Mouse (Mus musculus) heart, embryonic 12.5 days (tissue): Measurements from ENCODE around the gene Myh6. TPM values are rescaled to one million over a fixed set of nuclear protein-coding genes. Genes with fewer than 3 reads are reported as not detected.

ENCODE experiments used
- ATAC-seq: fragments of 200-750 bp; cut with Nextera tagmentation; 2 replicates; pipeline ENCODE4 v1.8.0; 2017; ENCODE audit warnings: moderate TSS enrichment, moderate library complexity; ENCODE audit not compliant: insufficient number of reproducible peaks, low FRiP score
- H3K27ac ChIP-seq: fragments of 300-500 bp; sonication (generic); 2 replicates; pipeline ENCODE4 v1.5.1; 2016; ENCODE audit warnings: mild to moderate bottlenecking, moderate library complexity; ENCODE audit not compliant: poor library complexity, severe bottlenecking
- H3K27me3 ChIP-seq: fragments of 300-500 bp; sonication (generic); replicated peaks from 2 replicates; pipeline ENCODE4 v1.6.1; 2016; ENCODE audit warnings: mild to moderate bottlenecking, moderate library complexity
- H3K36me3 ChIP-seq: fragments of 300-500 bp; sonication (generic); 2 replicates; pipeline ENCODE4 v1.6.1; 2016; ENCODE audit warnings: mild to moderate bottlenecking, moderate library complexity
- H3K4me1 ChIP-seq: fragments of 300-500 bp; sonication (generic); replicated peaks from 2 replicates; pipeline ENCODE4 v1.6.1; 2016; ENCODE audit warnings: mild to moderate bottlenecking
- H3K4me2 ChIP-seq: fragments of 300-500 bp; sonication (generic); 2 replicates; pipeline ENCODE4 v1.6.1; 2016; ENCODE audit warnings: mild to moderate bottlenecking, moderate library complexity
- H3K4me3 ChIP-seq: fragments of 300-500 bp; sonication (generic); 2 replicates; pipeline ENCODE4 v1.5.1; 2016; ENCODE audit warnings: mild to moderate bottlenecking
- H3K9ac ChIP-seq: fragments of 300-500 bp; sonication (generic); 2 replicates; pipeline ENCODE4 v1.6.1; 2016; ENCODE audit warnings: mild to moderate bottlenecking, moderate library complexity
- H3K9me3 ChIP-seq: fragments of 300-500 bp; sonication (generic); replicated peaks from 2 replicates; pipeline ENCODE4 v1.6.1; 2016; ENCODE audit warnings: mild to moderate bottlenecking, moderate library complexity
- WGBS: fragments of 180-500 bp; shearing (Covaris S2); methylation state at CpG from one replicate; pipeline ENCODE4 v1.1.7; 2016; 5-methylcytosine and 5-hydroxymethylcytosine counted together
- polyA plus RNA-seq: library from polyadenylated mRNA; unstranded; fragments of >200 nt; fragmentation: Nextera tagmentation; extraction: Ambion mirVana; gene quantifications from 2 replicates; pipeline ENCODE4 v1.2.1, GENCODE M21; 2016

The Myh6 gene
- polyA plus RNA-seq, 1 experiment from 2014 or later = 2,858 TPM

- H3K27me3 ChIP-seq = peaks cover 8% of the 10 kb centered on the region; the same call in 1 of the 2 replicates
- H3K4me3 ChIP-seq = peak overlapping the region; percentile 92
- no peak overlapping the region for H3K27ac ChIP-seq
- peak overlapping the region; percentile 93 for H3K9ac ChIP-seq
- H3K4me1 ChIP-seq = peaks cover 33% of the 10 kb centered on the region
- peak overlapping the region; percentile 99 for H3K4me2 ChIP-seq
- 16% methylated on average over 10 of the region's 10 CpGs for WGBS
- ATAC-seq = no peak
- H3K9me3 ChIP-seq = no peaks in the 10 kb centered on the region
- H3K36me3 ChIP-seq = peaks cover 25% of the 10 kb centered on the region
Observed at GRCm38 (mm10) chr14:54913343-54913742, 53.4 kb downstream of the Myh6 start.

GRCm38 (mm10) chr14:54912886-54913285, 53.8 kb downstream of the Myh6 start, which contains the start of gene Slc22a17:
Gene Slc22a17 (minus strand): TSS chr14:54913132.
- Histone ChIP-seq H3K9me3 (no peaks in the 10 kb centered on the region), H3K27me3 (peaks cover 8% of the 10 kb centered on the region; the same call in 1 of the 2 replicates), H3K36me3 (peaks cover 27% of the 10 kb centered on the region), H3K4me1 (peaks cover 33% of the 10 kb centered on the region), H3K27ac (peak within 1 kb of the TSS; percentile 74), H3K9ac (peak within 1 kb of the TSS; percentile 93), H3K4me3 (peak within 1 kb of the TSS; percentile 92), H3K4me2 (peak within 1 kb of the TSS; percentile 99)
- under 1% methylated on average over 28 of the region's 28 CpGs for WGBS
- peak; percentile 81 for ATAC-seq

GRCm38 (mm10) chr14:54912109-54912850, 54.4 kb downstream of the Myh6 start:
- Histone ChIP-seq H3K4me1 (peaks cover 33% of the 10 kb centered on the region), H3K4me2 (peak overlapping the region; percentile 99), H3K9me3 (no peaks in the 10 kb centered on the region), H3K4me3 (peak overlapping the region; percentile 92), H3K9ac (peak overlapping the region; percentile 93), H3K27me3 (peaks cover 9% of the 10 kb centered on the region; the same call in 1 of the 2 replicates), H3K36me3 (peaks cover 31% of the 10 kb centered on the region), H3K27ac (peak overlapping the region; percentile 74)
- 3% methylated on average over 59 of the region's 69 CpGs for WGBS
- ATAC-seq = peak; percentile 53

GRCm38 (mm10) chr14:54908682-54909081, 58.0 kb downstream of the Myh6 start:
- Histone ChIP-seq H3K9me3 (no peaks in the 10 kb centered on the region), H3K4me3 (no peak overlapping the region), H3K36me3 (peaks cover 43% of the 10 kb centered on the region), H3K27me3 (0 out of 2 replicates have a peak, but pooled peaks cover 14% of the 10 kb centered on the region), H3K27ac (no peak overlapping the region), H3K9ac (no peak overlapping the region), H3K4me1 (peaks cover 40% of the 10 kb centered on the region), H3K4me2 (no peak overlapping the region)
- ATAC-seq = no peak
- 66% methylated on average over 7 of the region's 7 CpGs for WGBS

GRCm38 (mm10) chr14:54903641-54904040, 63.1 kb downstream of the Myh6 start:
- H3K9me3 ChIP-seq = no peaks in the 10 kb centered on the region
- H3K27me3 ChIP-seq = 0 out of 2 replicates have a peak, but pooled peaks cover 6% of the 10 kb centered on the region
- no peak for ATAC-seq
- H3K4me2 ChIP-seq = no peak overlapping the region
- peaks cover 10% of the 10 kb centered on the region; the same call in 1 of the 2 replicates for H3K4me1 ChIP-seq
- no peak overlapping the region for H3K27ac ChIP-seq
- 88% methylated on average over 4 of the region's 4 CpGs for WGBS
- no peak overlapping the region for H3K4me3 ChIP-seq
- H3K36me3 ChIP-seq = peaks cover 42% of the 10 kb centered on the region
- H3K9ac ChIP-seq = no peak overlapping the region

- Histone ChIP-seq H3K4me3 (no peak overlapping the region), H3K36me3 (peaks cover 43% of the 10 kb centered on the region), H3K27me3 (no peaks in the 10 kb centered on the region), H3K9me3 (no peaks in the 10 kb centered on the region), H3K4me1 (peaks cover 26% of the 10 kb centered on the region), H3K4me2 (no peak overlapping the region), H3K27ac (no peak overlapping the region), H3K9ac (no peak overlapping the region)
- WGBS = 0% methylated on average over 3 of the region's 3 CpGs
- no peak; the same call in 1 of the 2 replicates for ATAC-seq
Observed at GRCm38 (mm10) chr14:54900383-54900782, 66.3 kb downstream of the Myh6 start.

- peak overlapping the region; percentile 56 for H3K27ac ChIP-seq
- ATAC-seq = no peak
- WGBS = 32% methylated on average over 2 of the region's 2 CpGs
Observed at GRCm38 (mm10) chr14:54897445-54897844, 69.3 kb downstream of the Myh6 start.

GRCm38 (mm10) chr14:54894296-54895151, 72.2 kb downstream of the Myh6 start:
- Histone ChIP-seq H3K27ac (peak overlapping the region; percentile 97), H3K9ac (peak overlapping the region; percentile 100), H3K4me3 (peak overlapping the region; percentile 96), H3K4me2 (peak overlapping the region; percentile 72), H3K36me3 (peaks cover 35% of the 10 kb centered on the region), H3K9me3 (no peaks in the 10 kb centered on the region), H3K4me1 (peaks cover 22% of the 10 kb centered on the region), H3K27me3 (no peaks in the 10 kb centered on the region)
- under 1% methylated on average over 44 of the region's 54 CpGs for WGBS
- ATAC-seq = peak; percentile 79

More at GRCm38 (mm10) chr14:54897445-54897844, 69.3 kb downstream of the Myh6 start:
- Histone ChIP-seq H3K4me1 (peaks cover 22% of the 10 kb centered on the region), H3K27me3 (no peaks in the 10 kb centered on the region), H3K4me3 (no peak overlapping the region), H3K9ac (peak overlapping the region; percentile 59; the same call in 1 of the 2 replicates), H3K36me3 (peaks cover 35% of the 10 kb centered on the region), H3K9me3 (no peaks in the 10 kb centered on the region), H3K4me2 (no peak overlapping the region)

- WGBS = under 1% methylated on average over 38 of the region's 38 CpGs
Observed at GRCm38 (mm10) chr14:54893651-54894181, 73.0 kb downstream of the Myh6 start.

GRCm38 (mm10) chr14:54892200-54892599, 74.5 kb downstream of the Myh6 start, which contains the start of gene Pabpn1:
Gene Pabpn1 (plus strand): TSS chr14:54892500.
- ATAC-seq = no peak
- Histone ChIP-seq H3K4me3 (peak within 1 kb of the TSS; percentile 96), H3K27me3 (no peaks in the 10 kb centered on the region), H3K4me1 (peaks cover 16% of the 10 kb centered on the region), H3K9me3 (no peaks in the 10 kb centered on the region), H3K9ac (0 out of 2 replicates have a peak within 1 kb of the TSS, but pooled peaks have one; percentile 55), H3K4me2 (peak within 1 kb of the TSS; percentile 63), H3K27ac (peak within 1 kb of the TSS; percentile 79), H3K36me3 (peaks cover 25% of the 10 kb centered on the region)
- 89% methylated on average over 3 of the region's 3 CpGs for WGBS

More at GRCm38 (mm10) chr14:54893651-54894181, 73.0 kb downstream of the Myh6 start:
- peak; percentile 97 for ATAC-seq
- Histone ChIP-seq H3K4me3 (peak overlapping the region; percentile 96), H3K27ac (peak overlapping the region; percentile 97), H3K4me1 (peaks cover 22% of the 10 kb centered on the region), H3K36me3 (peaks cover 31% of the 10 kb centered on the region), H3K9ac (peak overlapping the region; percentile 100), H3K4me2 (peak overlapping the region; percentile 63), H3K27me3 (no peaks in the 10 kb centered on the region), H3K9me3 (no peaks in the 10 kb centered on the region)
